Mouse (Mus musculus): ENCODE data around the gene Cir1. TPM values are rescaled to one million over a fixed set of nuclear protein-coding genes. Genes with fewer than 3 reads are reported as not detected.

The Cir1 gene
- polyA plus RNA-seq, 1 experiment = 5.5 TPM

DNA sequence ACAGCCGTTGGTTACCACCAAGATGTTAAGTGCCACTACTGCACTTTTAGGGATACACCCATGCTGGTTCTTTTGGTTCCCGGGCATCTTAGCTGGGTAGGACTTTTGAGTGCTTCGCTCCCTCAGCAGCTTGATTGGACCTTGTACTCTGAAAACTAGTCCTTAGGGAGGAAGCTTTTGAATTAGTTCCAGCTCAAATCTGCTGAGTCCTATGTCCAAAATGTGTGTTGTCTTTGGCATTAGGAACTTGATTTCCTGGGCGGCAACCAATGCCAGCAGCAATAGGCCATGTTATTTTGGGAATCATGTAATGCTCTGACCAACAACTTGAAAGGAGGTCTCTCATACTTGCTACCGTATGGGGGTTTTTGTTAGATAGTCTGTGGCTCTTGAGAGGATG is 13.4 kb upstream of the Cir1 start:
- Histone ChIP-seq H3K36me3 (ENCODE audit: control insufficient read depth, insufficient read depth, low read length) (no peaks in the 10 kb centered on the region), H3K4me3 (ENCODE audit: insufficient read depth, low read depth, low read length) (no peak overlapping the region), H3K4me1 (ENCODE audit: control insufficient read depth, insufficient read depth, low read length) (peaks cover 4% of the 10 kb centered on the region; the same call in 1 of the 2 replicates), H3K27ac (ENCODE audit: insufficient read depth, low read depth, low read length) (peak overlapping the region; percentile 18; the same call in 1 of the 2 replicates), H3K27me3 (replicated peaks; ENCODE audit: control insufficient read depth, insufficient read depth, low read length) (no peaks in the 10 kb centered on the region)
- no peak for TF ChIP-seq CTCF (conservative IDR thresholded peaks at IDR 0.05; ENCODE audit: insufficient read depth, insufficient read length, low read depth, low read length)
- TF ChIP-seq POLR2A (IDR thresholded peaks at IDR 0.05; ENCODE audit: low read depth, low read length) = no peak
- peak; percentile 89 for DNase-seq
- 56% methylated on average over 5 of the region's 5 CpGs for WGBS

DNA sequence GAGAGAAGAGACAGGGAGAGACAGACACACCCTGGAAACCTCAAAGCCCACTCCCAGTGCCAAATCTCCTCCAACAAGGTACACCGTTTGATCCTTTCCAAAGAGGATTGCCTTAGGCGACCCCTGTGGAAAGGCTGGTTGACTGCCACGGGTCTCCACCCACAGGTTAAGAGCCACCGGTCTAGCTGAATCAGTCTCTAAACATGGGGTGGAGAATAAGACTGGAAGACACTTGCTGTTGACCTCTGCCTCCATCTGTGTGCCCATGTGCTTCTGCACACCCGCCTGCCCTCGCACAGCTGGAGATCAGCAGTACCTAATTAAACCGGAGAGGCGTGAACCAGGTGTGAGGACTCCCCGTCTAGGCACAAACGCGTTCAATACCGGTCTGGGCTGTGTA is 10.5 kb upstream of the Cir1 start:
- no peak for TF ChIP-seq POLR2A (IDR thresholded peaks at IDR 0.05; ENCODE audit: low read depth, low read length)
- no peak for TF ChIP-seq CTCF (conservative IDR thresholded peaks at IDR 0.05; ENCODE audit: insufficient read depth, insufficient read length, low read depth, low read length)
- WGBS = 67% methylated on average over 12 of the region's 12 CpGs
- H3K27me3 ChIP-seq (replicated peaks; ENCODE audit: control insufficient read depth, insufficient read depth, low read length) = no peaks in the 10 kb centered on the region
- peaks cover 5% of the 10 kb centered on the region; the same call in 1 of the 2 replicates for H3K36me3 ChIP-seq (ENCODE audit: control insufficient read depth, insufficient read depth, low read length)
- no peak for DNase-seq
- no peak overlapping the region for H3K27ac ChIP-seq (ENCODE audit: insufficient read depth, low read depth, low read length)
- peaks cover 4% of the 10 kb centered on the region; the same call in 1 of the 2 replicates for H3K4me1 ChIP-seq (ENCODE audit: control insufficient read depth, insufficient read depth, low read length)
- H3K4me3 ChIP-seq (ENCODE audit: insufficient read depth, low read depth, low read length) = no peak overlapping the region

DNA sequence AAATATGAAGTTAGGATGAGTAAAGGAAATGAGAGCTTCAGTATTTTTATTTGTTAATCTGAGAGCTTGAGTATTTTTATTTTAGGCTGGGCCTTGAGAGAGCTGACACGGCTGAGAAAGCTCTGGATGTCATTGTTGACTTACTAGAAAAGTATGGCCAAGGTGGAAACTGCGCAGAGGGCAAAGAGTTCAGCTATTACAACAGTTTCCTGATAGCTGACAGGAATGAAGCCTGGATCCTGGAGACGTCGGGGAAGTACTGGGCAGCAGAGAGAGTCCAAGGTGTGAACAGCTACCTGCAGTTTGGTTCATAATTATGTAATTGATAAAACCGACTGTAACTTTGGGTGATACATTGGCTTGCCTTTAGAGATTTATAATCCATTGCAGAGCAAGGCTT is 6.7 kb upstream of the Cir1 start:
- H3K4me3 ChIP-seq (ENCODE audit: insufficient read depth, low read depth, low read length) = no peak overlapping the region
- H3K36me3 ChIP-seq (ENCODE audit: control insufficient read depth, insufficient read depth, low read length) = peaks cover 5% of the 10 kb centered on the region; the same call in 1 of the 2 replicates
- H3K4me1 ChIP-seq (ENCODE audit: control insufficient read depth, insufficient read depth, low read length) = no peaks in the 10 kb centered on the region
- H3K27me3 ChIP-seq (replicated peaks; ENCODE audit: control insufficient read depth, insufficient read depth, low read length) = no peaks in the 10 kb centered on the region
- TF ChIP-seq POLR2A (IDR thresholded peaks at IDR 0.05; ENCODE audit: low read depth, low read length) = no peak
- TF ChIP-seq CTCF (conservative IDR thresholded peaks at IDR 0.05; ENCODE audit: insufficient read depth, insufficient read length, low read depth, low read length) = no peak
- H3K27ac ChIP-seq (ENCODE audit: insufficient read depth, low read depth, low read length) = no peak overlapping the region
- no peak for DNase-seq
- 73% methylated on average over 5 of the region's 5 CpGs for WGBS

DNA sequence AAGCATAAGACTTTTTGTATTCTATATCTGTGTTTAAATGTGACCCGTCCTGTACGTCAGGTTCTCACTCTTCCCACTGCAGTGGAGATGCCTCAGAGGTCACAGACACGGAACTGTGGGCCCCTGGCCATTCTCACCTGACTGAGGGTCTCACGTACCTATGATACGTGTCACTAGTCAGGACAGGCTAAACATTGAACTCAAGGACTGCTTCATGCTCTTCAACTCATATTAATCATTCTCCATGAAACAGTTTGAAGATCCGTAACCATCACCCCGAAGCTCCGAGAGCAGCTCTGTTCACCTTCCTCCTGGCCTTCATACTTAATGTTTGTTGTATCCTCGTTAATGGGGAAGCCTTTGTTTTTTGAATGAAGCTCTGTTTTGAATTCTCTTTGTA is 4.9 kb upstream of the Cir1 start:
- no peaks in the 10 kb centered on the region for H3K27me3 ChIP-seq (replicated peaks; ENCODE audit: control insufficient read depth, insufficient read depth, low read length)
- no peak overlapping the region for H3K27ac ChIP-seq (ENCODE audit: insufficient read depth, low read depth, low read length)
- peaks cover 5% of the 10 kb centered on the region; the same call in 1 of the 2 replicates for H3K36me3 ChIP-seq (ENCODE audit: control insufficient read depth, insufficient read depth, low read length)
- peaks cover 3% of the 10 kb centered on the region; the same call in 1 of the 2 replicates for H3K4me1 ChIP-seq (ENCODE audit: control insufficient read depth, insufficient read depth, low read length)
- peak; percentile 51 for DNase-seq
- 62% methylated on average over 9 of the region's 9 CpGs for WGBS
- H3K4me3 ChIP-seq (ENCODE audit: insufficient read depth, low read depth, low read length) = no peak overlapping the region
- no peak for TF ChIP-seq POLR2A (IDR thresholded peaks at IDR 0.05; ENCODE audit: low read depth, low read length)
- TF ChIP-seq CTCF (conservative IDR thresholded peaks at IDR 0.05; ENCODE audit: insufficient read depth, insufficient read length, low read depth, low read length) = no peak

DNA sequence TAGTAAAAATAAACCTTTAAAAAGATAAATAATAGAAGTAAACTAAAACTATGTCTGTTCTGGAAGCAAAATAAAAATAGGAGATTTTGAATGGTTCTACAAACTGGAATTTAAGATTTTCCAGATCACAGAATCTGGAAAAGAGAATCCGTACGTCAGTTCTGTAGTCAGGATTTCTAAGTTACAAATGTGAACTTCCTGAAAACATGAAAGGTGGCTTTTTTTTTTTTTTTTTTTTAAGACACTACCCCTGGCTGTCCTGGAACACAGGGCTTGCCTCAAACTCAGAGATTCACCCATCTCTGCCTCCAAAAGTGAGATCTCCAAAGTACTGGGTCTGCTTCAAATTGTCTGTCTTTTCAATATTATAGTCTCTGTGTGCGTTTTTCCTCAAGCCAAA is 1.8 kb upstream of the Cir1 start:
- Histone ChIP-seq H3K27me3 (replicated peaks; ENCODE audit: control insufficient read depth, insufficient read depth, low read length) (no peaks in the 10 kb centered on the region), H3K4me1 (ENCODE audit: control insufficient read depth, insufficient read depth, low read length) (peaks cover 6% of the 10 kb centered on the region; the same call in 1 of the 2 replicates), H3K27ac (ENCODE audit: insufficient read depth, low read depth, low read length) (no peak overlapping the region), H3K4me3 (ENCODE audit: insufficient read depth, low read depth, low read length) (no peak overlapping the region), H3K36me3 (ENCODE audit: control insufficient read depth, insufficient read depth, low read length) (peaks cover 5% of the 10 kb centered on the region)
- WGBS = 87% methylated on average over 3 of the region's 3 CpGs
- TF ChIP-seq POLR2A (IDR thresholded peaks at IDR 0.05; ENCODE audit: low read depth, low read length) = no peak
- TF ChIP-seq CTCF (conservative IDR thresholded peaks at IDR 0.05; ENCODE audit: insufficient read depth, insufficient read length, low read depth, low read length) = no peak
- DNase-seq = no peak

DNA sequence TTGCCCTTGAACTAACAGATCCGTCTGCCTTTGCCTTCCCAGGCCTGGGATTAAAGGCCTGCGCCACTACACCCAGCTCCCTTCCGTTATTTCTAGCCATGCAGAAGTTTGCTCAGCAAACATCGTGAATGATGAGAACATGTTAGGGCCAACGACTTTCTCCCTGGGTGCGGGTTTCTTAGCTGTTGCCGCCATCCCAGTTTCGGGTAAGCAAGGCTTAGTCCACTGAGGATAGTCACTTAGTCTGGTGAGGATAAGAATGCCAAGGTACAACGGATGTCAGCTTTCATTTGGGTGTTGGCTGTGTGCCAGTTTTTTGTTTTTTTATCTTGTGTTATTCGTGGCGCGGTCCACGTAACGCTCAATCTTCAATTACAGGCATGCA is 608 bp upstream of the Cir1 start:
- TF ChIP-seq CTCF (conservative IDR thresholded peaks at IDR 0.05; ENCODE audit: insufficient read depth, insufficient read length, low read depth, low read length) = no peak
- no peak for TF ChIP-seq POLR2A (IDR thresholded peaks at IDR 0.05; ENCODE audit: low read depth, low read length)
- Histone ChIP-seq H3K36me3 (ENCODE audit: control insufficient read depth, insufficient read depth, low read length) (peaks cover 2% of the 10 kb centered on the region), H3K4me3 (ENCODE audit: insufficient read depth, low read depth, low read length) (peak overlapping the region; percentile 90), H3K27me3 (replicated peaks; ENCODE audit: control insufficient read depth, insufficient read depth, low read length) (no peaks in the 10 kb centered on the region), H3K4me1 (ENCODE audit: control insufficient read depth, insufficient read depth, low read length) (peaks cover 6% of the 10 kb centered on the region; the same call in 1 of the 2 replicates), H3K27ac (ENCODE audit: insufficient read depth, low read depth, low read length) (peak overlapping the region; percentile 82)
- 8% methylated on average over 14 of the region's 14 CpGs for WGBS
- peak; percentile 71 for DNase-seq

DNA sequence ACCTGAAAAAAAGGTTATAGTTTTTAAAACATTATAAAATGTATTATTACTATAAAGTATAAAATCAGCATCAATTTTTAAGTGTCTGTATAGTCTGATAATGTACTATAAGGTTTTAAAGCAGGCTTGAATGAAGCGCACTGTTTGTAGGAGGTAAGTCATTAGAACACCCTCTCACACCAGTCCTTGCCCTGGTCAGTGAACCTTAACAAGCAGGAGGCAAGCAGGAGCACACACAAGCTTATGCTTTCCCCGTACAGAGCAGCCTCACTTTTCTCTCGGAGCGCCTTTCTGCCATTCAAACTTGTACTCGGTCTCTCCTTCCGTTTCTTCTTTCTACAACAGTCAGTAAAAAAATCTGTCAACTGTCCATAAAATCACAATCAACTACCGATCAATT is 6.5 kb downstream of the Cir1 start:
- H3K4me3 ChIP-seq (ENCODE audit: insufficient read depth, low read depth, low read length) = no peak overlapping the region
- peaks cover 9% of the 10 kb centered on the region for H3K36me3 ChIP-seq (ENCODE audit: control insufficient read depth, insufficient read depth, low read length)
- WGBS = 51% methylated on average over 7 of the region's 7 CpGs
- no peak for TF ChIP-seq CTCF (conservative IDR thresholded peaks at IDR 0.05; ENCODE audit: insufficient read depth, insufficient read length, low read depth, low read length)
- no peak for TF ChIP-seq POLR2A (IDR thresholded peaks at IDR 0.05; ENCODE audit: low read depth, low read length)
- H3K27ac ChIP-seq (ENCODE audit: insufficient read depth, low read depth, low read length) = no peak overlapping the region
- peak; percentile 61 for DNase-seq
- H3K4me1 ChIP-seq (ENCODE audit: control insufficient read depth, insufficient read depth, low read length) = no peaks in the 10 kb centered on the region; the same call in 1 of the 2 replicates
- no peaks in the 10 kb centered on the region for H3K27me3 ChIP-seq (replicated peaks; ENCODE audit: control insufficient read depth, insufficient read depth, low read length)

Measured in kidney, adult 2 months (tissue).